Mouse (Mus musculus) frontal cortex, postnatal 36 days (tissue): ENCODE results near the gene Olfr1254.

Experiments used
- DNase-seq, 2 experiments: peaks; one replicate each; pipeline ENCODE4 v3.0.0; 2022; ENCODE audit warnings: low spot score in 2 of 2

Olfr1254 gene

DNA sequence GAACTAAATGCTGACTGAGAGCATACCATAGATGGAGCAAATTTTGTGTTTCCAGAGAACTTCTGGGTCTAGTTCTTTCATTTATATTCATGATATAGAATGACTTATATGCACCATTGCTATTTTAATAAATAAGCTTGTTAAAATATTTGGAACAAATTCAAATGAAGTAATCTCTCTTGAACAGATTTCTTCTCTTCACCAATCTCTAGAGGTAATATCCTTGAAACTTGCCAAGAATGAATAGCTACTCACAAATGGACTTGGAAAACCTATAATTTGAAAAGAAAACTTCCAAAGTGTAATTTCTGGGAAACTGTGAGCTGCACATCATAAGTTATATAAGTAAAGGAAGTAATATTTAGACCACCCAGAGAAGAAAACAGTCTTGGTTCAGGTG lies at the start of gene Olfr1254:
Gene Olfr1254, minus strand, starts transcription at position 101 of the 400 bp plus-strand sequence.
- no peak for DNase-seq

DNA sequence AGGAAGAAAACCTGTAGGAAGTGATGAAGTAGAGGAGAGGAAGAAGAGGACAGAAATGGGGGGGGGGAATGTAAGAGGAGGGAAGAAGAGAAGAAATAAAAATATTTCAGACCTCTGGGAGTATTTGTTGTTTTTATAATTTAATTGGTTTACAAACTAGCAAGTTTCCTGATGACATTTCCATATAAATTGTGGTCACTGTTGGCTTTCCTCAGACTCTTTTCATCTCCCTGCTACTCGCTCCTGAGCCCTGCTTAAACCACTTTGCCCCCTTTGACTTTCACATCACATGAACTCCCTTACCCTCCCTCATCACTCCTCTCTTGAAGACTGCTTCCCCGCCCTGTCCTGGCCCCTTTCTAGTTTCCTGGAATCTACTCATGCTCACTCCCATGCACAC lies 48.0 kb upstream of the Olfr1254 start, which contains the start of gene Olfr1256:
Gene Olfr1256, minus strand, starts transcription at position 101 of the 400 bp plus-strand sequence.
- no peak for DNase-seq

DNA sequence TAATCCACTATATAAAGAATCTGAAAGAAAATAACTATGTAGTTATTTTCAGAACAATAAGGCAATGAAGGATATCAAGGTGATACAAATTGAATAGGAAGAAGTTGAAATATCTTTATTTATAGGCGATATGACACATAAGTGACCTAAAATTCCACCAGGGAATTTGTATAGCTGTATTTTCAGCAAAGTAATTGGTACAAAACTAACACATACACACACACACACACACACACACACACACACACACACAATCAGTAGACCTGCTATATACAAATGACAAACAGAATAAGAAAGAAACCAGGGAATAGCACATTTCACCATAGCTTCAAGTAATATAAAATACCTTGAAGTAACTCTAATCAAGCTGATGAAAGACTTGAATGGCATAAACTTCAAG lies 26.8 kb upstream of the Olfr1254 start:
- DNase-seq, result no peak

GRCm38 (mm10) chr2:89811751-89812150 lies 18.3 kb upstream of the Olfr1254 start, which contains the start of gene Olfr1255:
TSS of gene Olfr1255 (plus strand) at chr2:89812051.
- DNase-seq, result no peak

DNA sequence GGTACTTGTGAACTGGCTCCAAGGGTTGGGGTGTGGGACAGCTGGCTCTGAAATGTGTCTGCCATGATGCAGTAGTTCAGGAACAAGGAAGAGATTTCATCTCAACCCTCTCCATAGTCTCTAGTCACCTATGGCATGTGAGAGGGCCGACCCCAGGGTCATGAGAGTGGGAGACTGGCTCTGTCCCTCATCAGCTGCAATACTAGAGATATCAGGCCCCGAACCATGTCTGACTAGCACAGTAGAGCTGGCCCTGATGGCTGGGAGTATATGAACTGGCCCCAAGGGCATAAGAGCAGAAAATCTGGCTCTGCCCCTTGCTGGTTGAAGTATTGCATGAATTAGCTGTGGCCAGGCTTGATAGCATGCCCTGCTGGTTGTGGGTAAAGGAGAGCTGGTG lies 17.3 kb upstream of the Olfr1254 start:
- no peak for DNase-seq

GRCm38 (mm10) chr2:89799583-89799982 lies 6.2 kb upstream of the Olfr1254 start:
- DNase-seq, result peak in 1 of 2 experiments; percentile 2

DNA sequence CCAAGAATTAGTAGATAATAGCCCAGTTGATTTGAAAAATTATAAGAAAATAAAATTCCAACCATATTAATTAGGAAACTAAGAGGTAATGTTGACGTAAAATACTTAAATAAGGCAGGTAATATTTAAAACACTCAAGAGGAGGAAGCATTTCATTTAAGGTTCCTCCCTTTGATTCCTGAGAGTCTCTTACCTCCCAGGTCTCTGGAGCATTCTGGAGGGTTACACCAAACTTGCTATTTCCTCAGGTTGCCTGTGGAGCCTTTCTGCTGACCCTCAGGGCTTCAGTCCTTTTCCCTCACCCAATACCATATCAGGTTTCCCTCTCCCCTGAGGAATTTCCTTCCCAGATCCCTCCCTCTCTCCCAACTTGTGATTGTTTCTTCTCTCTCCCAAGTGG lies 36.4 kb downstream of the Olfr1254 start, which contains the start of gene Olfr1253:
Gene Olfr1253, minus strand, starts transcription at position 101 of the 400 bp plus-strand sequence.
- no peak for DNase-seq
